Mouse (Mus musculus): Measurements from ENCODE around the gene Nubp2.

GRCm38 (mm10) chr17:24855838-24856464 lies 30.2 kb downstream of the Nubp2 start:
- no peak for TF ChIP-seq CTCF (IDR thresholded peaks at IDR 0.05; ENCODE audit: low read depth, low read length)
- no peak for TF ChIP-seq TAL1 (conservative IDR thresholded peaks at IDR 0.05; ENCODE audit: low read depth, low read length)
